Mouse (Mus musculus): ENCODE measurements around the gene Pde6b.

Gene Pde6b

DNA sequence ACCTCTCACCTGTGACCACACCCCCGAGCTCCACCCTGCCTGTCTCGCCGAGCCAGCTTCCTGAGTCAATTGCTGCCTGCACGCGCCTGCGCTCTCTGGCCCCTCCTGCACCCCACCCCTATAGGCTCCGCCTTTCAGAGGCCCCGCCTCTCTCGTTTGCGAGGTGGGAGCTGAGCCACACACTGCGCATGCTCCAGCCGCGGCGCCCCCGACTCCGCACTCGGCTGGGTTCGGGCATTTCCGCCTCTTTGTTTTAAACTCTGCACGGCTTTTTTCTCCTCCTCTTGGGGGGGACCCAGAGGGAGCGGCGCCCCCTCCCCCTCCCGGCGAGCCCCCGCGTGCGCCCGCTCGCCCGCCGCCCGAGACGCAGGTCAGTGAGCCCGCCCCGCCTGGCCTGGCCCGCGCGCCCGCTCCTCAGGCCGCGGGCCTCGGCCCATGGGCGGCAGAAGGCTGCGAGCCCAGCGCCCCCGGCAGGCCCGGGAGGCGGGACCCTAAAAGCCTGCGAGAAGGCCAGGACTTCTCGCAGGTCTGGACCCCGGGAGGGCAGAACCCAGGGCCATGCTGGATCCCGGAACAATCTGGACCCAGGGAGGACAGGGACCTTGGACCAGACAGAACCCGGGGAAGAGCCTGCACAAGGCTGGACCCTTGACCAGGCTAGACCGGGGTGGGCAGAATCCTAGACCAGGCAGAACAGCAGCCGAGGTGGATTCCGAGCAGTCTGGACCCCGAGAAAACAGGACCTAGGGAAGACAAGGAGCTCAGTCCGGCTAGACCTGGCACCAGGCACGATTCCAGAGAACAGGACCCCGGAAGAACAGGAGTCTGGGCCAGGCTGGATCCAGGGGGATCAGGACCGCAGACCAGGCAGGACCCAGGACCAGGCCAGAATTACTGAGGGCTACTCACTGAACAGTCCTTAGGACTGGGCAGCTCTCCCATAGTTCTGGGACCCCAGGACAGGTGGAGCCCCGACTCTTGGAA, 73.2 kb downstream of the Pde6b start, which contains the start of gene Pcgf3:
Gene Pcgf3 (plus strand): TSS at position 151 of the 984 bp plus-strand sequence.
- DNase-seq (ENCODE audit: extremely low read depth, low read depth, low spot score): no peak

DNA sequence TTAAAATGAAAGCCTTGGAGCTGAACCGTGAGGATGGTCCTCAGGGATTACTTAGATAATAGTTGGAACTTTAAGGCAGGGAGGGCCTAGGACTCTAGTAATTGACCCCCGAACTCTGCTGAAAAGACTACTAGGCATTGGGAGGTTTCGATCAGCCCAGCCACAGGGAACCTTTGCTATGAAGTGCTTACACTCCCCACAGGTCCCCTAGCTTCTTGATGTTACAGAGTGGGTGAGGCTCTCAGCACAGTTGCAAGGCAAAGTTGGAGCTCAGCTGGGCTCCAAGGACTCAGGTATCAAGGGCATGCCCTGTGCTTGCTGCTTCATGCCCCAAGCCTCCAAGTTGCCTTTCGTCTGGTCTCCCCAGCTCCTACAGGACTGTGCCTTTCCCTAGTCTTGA, 74.3 kb downstream of the Pde6b start:
- DNase-seq (ENCODE audit: extremely low read depth, low read depth, low spot score): no peak

DNA sequence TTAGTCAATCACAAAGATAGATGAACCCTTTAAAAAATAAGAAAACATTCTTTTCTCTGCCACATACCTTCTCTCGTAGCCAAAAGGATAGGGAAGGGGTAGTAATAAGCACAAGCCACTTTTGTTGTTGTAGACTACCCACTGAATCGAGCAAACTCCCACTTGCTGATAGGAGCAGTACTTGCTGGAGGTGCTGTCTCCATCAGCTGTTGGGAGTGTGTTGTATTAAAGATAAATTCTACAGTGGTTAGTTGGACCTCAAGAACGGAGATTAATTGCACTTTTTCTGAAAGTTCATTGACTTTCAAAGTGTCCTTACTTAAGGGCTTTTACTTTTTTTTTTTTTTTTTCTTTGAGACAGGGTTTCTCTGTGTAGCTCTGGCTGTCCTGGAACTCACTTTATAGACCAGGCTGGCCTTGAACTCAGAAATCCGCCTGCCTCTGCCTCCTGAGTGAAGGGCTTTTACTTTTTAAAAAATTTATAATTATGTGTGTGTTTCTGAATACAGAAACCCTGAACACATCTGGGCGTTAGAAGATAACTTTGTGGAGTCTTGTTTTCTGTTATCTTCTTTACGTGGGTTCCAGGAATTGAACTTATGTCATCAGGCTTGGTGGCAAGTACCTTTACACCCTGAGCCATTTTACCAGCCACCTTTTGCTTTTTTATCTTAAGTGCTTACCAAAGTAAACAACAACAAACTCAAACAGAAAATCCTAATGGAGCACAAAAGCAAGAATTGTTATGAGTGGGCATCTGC, 77.1 kb downstream of the Pde6b start:
- no peak for DNase-seq (ENCODE audit: extremely low read depth, low read depth, low spot score)

DNA sequence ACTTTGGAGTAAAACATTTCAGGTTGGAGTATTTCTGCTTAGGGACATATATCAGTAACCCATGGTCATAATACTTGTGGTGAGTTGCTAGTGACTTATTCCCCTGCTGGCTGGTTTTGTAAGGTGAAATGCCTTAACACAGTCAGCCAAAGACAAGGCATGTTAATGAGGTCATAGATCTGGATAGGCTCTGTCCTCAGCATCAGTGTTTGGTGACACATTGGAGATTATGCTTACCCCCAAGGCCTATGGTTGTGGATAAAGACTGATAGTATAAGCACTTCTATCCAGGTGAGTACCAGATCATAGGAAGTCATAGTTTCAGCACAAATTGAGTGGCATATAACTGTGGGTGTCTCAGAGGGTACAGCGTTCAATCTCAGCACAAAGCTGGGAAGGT, 78.5 kb downstream of the Pde6b start:
- DNase-seq (ENCODE audit: extremely low read depth, low read depth, low spot score): no peak

DNA sequence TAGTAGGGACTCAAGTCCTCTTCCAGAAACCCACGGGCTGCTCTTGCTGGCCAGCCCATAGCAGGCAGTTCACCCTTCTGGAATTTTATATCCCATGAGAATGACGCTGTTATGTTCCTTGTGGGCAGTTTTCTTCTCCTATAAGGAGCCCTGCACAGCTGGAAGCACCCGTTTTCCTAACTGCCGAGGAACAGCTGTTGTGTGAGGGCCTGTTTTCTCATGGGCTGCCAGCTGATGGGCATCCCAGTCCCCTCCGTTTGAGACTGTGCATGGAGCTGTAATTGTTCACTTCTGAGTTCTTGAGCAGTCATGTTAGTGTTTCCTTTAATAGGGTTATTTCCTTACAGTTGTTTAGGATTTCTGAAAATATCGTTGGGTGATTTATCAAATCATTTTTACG, 81.4 kb downstream of the Pde6b start:
- no peak for DNase-seq (ENCODE audit: extremely low read depth, low read depth, low spot score)

DNA sequence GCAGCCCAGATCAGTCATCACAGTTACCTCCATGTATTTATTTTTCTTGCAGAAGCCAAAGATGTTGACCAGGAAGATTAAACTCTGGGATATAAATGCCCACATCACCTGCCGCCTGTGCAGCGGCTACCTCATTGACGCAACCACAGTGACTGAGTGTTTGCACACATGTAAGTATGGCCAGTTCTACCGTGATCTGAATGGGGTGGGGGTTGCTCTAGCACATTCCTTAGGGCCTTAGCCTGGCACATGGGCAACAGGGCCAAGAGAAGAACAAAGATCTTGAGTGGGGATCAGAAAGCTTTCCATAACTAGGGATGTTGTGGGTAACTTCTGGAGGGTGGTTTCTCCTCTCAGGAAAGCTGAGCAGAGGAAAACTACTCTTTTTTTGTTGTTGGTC, 85.5 kb downstream of the Pde6b start:
- DNase-seq (ENCODE audit: extremely low read depth, low read depth, low spot score): no peak

DNA sequence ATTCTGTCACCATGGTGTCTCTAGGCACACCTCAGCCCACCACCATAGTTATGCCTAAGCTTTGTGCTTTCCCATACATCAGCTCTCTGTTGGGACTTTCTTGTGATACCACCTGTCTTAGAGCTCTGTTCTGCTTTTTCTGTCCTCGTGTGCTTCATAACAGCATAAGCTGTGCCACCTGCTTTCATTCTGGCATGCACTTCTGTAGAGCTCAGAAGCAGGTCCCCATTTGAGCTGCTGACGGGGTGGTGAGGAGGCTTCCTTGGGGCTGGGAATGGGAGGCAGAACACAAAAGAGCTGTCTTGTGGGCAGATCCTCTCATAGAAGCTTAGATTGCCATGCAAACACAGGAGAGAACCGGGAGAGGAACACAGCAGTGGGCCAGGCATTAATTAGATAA, 87.8 kb downstream of the Pde6b start:
- no peak for DNase-seq (ENCODE audit: extremely low read depth, low read depth, low spot score)

Measured in fat pad, adult 2 months (tissue).